Mouse (Mus musculus) spleen, postnatal 4 days (tissue): Measurements from ENCODE around the gene Cdkl4.
"Not testable (repeated sequence)": the region's sequence is repeated elsewhere in the genome, so short reads cannot be mapped to it uniquely, and the experiment has no call there.

Experiments
- DNase-seq, 2 experiments: peaks; one replicate each; pipeline ENCODE4 v3.0.0; 2022; ENCODE audit warnings: low spot score in 2 of 2

Gene Cdkl4

DNA sequence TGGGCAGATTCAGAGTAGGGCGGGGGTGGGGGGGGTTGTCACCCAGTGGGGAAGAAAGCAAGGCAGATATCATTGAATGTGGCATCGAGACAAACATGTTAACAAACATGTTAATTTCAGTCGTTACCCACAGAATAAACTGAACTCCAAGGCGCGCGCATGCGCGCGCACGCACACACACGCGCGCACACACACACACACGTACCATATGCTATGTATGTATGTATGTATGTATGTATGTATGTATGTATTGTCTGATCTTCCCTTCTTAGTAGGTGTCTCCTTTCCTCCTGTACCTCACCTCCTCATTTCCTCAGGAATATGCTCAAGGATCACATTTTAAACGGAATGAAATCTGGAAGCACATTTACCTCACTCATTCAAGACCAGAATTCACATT lies at the start of gene Cdkl4:
Cdkl4 (minus strand) TSS at position 175 of the 400 bp plus-strand sequence.
- DNase-seq, result no peak

DNA sequence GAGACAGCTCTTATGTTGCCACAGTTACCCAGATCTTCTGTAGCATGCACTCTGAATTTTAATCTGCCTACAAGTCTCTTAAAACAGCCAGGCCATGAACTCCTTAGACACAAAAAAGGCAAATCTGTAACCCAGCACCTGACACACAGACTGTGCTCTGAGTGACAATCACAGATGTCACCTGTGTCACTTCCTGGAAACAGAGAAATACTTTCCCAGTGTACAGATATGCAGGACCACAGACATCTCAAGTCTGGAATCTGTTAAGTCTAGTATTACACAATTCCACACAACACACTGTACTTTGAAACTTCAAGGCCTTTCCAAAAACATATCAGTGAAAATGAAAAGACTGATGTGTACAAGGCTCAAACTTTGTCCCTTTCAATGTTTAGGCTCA lies 47.4 kb upstream of the Cdkl4 start:
- no peak for DNase-seq

DNA sequence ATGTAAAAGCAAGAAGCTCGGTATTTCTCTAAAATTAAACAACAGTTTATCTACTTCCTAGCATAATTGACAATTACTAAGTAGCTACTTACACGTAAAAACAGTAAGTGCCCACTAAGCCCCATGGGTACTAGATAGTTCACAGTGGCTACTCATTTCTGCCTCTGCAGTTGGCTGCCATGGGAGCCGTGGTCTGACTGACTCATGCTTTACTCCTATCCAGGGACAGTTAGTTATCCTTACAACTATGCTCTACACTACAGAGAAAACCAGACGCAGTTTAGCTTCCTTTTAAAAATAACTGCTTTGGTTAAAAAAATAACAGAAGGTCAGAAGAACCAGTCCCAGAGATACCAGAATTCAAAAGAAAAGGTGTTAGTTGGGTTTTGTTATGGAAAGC lies 44.1 kb upstream of the Cdkl4 start:
- DNase-seq, result no peak

DNA sequence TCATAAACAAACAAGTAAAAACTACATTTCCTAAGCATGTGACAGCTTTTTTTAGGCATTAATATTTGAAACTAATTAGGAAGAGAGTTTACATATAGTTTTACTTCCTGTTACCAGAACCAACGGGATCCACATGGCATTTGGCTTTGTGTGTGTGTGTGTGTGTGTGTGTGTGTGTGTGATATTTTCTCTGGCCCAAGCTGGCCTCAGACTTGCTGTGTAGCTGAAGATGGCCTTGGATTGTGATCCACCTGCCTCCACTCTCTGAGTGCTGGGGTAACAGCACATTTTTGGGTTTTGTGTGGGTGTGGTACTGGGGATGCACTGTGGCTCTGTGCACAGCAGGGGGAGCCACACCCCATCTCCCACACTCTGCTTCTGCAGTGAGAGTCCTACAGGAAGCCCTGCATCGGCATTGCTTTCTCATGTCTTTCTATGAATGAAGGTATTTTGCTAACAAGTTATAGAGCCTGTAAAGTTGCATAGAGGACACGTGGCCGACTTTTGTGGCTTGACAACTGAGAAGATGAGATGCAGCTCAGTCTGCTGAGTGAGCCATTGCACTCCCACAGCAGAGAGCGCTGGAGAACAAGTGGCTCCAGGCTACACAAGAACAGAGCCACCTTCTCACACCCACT lies 43.3 kb upstream of the Cdkl4 start:
- DNase-seq, result peak; percentile 38 to 77

DNA sequence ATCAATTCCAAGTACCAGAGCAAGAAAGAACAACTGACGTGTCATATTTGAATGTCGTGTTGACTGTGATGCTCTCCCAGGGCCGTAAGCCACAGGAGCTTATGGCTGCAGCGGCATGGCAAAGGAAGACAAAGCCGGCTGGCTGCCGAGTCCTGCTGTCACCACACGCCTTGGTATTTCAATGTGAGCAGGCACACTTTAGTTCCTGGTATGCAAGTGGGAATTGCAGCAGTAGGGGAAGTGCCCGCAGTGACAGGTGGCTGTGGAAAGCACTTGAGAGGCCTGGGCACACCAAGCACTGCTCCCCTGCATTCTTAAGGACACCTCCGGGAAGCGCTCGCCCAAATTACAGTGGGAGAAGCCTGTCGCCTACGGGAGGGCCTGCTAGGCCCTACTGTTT lies 41.9 kb upstream of the Cdkl4 start:
- no peak for DNase-seq

DNA sequence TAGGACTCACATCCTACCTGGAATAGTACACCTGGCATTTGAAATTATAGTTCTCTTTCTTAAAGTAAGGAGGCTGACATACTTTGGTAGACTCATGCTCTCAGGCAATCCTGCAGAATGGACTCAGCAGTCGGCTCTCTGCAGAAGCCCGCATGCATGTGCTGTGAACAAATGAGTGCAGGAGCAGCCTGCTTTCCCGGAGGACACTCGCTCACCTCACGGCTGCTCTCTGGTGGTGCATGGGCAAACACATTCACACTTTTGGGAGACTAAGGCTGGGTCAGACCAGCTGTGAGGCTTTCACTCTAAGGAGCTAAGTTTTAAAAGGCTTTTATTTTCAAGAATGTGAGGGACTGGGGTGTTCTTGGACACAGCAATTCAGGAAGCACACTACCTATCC lies 41.3 kb upstream of the Cdkl4 start:
- DNase-seq, result no peak

DNA sequence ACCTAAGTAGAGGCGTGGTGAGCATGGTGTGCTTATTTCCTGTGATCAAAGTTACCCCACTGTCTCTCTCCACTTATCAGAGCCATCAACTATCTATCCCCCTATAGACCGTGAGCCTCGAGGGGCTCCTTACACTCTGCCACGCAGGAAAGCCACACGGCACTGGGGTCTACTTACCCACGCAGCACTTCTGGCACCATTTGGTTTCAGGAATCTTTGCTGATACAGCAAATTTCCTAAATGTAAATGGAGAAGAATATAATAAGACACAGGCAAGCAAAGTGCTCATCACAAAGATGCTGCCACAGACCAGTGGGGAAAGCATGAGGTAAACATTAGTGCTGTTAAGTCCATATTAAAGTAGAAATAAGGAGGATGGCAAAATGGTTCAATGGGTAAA lies 26.2 kb upstream of the Cdkl4 start:
- DNase-seq, result no peak

DNA sequence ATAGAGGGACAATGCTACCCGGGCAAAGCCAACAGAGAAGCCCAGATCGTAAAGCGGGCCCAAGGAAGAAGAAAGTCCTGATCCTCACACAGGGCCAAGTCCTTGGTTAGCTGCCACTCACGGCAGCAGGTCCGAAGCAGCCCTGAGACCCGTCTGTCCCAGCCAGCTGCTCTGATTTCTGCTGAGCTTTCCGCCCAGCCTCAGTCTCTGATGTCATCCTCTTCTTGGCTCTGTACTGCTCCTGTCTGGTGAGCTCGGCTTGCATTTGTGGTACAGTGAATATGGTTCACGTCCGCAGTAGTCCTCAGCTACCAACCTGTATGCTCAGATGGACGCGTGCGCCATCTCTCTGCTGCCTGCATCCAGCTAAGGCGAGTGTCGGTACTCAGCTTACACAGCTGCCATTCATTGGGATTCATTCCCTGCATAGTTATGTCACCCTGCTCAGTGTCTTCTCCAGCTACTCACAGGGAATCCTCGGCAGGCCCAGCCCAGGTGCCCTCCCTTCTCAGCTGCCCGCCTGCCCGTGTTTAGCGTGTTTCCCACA lies 25.5 kb upstream of the Cdkl4 start:
- peak in 1 of 2 experiments; percentile 57 for DNase-seq

DNA sequence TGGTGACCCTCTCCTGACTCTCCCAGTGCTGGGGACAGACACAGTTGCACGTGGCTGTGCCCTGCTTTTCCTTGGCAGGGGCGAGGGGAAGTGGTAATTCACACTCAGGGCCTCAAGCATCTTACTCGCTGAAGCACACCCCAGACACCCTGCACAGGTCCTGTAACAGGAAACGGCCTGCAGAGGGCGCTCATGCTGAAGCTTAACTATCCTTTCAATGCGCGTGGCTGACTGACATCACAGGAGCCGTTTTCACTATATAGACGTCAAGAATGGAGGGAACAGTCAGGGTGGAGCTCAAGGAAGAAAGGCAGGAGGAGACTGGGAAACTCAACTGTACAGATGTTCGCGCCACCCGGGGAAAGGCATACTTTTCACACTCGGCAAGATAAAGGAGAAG lies 23.8 kb upstream of the Cdkl4 start:
- DNase-seq, result peak in 1 of 2 experiments; percentile 64

DNA sequence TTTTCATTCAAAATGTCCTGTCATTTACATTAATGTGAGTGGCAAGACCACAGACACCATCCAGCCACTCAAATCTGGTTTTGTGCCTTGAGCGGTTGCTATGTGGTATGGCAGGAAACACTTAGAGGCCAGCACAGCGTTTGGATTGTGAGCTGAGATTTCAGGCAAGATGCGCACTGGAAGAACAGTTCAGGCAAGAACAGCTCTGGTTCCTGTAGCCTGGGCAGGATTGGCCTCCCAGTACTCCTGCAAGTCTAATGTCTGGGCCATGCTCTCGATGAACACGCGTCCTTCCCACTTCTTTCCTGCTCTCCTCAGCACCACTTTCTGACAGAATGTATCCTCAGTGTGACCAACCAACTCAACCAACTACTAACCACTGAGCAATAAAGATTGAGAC lies 5.4 kb upstream of the Cdkl4 start:
- no peak for DNase-seq

DNA sequence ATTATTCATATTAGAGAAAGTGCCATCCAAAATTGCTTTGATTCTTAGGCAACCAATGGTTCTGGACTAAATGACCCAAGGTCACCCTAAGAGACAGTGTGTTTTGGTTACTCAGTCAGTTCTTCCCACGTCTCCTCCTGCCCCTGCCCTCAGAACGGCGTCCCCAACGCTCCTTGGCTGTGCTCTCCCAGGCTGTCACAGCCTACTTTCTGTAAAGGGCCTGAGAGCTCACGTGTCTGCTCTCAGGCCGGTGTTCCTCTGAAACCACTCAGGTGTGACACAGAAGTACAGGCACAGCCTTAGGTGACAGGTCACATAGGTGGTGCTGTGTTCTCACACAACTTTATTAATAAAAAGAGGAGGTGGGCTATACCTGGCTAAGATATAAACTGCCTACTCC lies 2.3 kb upstream of the Cdkl4 start:
- DNase-seq, result no peak

DNA sequence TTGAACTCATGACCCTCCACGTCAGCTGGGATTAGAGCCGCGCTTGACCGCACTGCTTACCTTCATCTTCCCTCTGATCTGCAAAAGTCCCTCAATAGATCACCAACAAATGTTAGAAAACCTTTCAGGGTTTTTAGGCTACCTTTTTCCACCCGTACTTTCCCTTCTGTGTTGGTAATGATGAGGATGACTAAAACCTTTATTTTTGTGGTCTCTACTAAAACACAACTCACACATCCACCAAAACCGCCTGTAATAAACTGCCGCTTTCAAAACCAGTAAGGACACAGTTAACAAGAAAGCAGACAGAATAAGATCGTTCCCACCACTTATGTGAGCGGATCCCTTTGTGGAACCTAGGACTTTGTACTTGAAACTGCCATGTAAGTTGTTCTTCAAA lies 1.5 kb upstream of the Cdkl4 start:
- DNase-seq, result no peak

DNA sequence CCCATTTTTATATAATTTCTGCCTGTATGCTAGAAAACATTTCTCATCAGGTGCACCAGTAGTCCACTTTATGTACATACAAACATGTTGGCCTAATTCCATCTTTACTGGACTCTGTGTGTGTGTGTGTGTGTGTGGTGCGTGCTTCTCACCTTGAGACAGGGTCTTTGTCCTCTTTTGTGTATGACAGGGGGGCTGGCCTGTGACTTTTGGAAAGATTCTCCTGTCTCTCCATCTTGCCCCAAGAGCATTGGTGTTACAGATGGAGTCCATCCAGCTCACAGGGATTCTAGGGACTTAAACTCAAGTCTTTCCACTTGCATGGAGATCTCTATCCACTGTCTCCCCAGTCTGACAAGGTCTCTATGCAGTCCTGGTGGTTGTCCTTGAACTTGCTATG lies 428 bp upstream of the Cdkl4 start:
- no peak for DNase-seq

DNA sequence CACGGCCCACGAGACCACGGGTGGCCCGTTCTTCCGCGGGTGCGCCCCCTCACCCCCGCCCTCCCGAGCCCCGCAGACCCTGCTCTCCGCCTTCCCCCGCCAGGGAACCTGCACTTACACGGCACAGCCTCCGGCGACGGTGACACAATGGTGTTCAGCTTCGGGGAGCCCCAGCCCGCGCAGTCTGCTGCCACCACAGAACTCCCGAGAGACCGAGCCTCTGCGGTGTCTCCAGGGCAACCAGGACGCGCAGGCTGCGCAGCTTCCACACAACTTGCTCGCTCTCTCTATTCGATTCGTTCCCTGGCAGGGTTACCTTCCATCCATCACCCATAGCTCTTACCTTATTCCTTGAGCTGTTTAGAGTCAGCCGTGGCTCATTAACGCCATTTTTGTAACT lies 399 bp downstream of the Cdkl4 start:
- DNase-seq, result peak; percentile 65 to 79

DNA sequence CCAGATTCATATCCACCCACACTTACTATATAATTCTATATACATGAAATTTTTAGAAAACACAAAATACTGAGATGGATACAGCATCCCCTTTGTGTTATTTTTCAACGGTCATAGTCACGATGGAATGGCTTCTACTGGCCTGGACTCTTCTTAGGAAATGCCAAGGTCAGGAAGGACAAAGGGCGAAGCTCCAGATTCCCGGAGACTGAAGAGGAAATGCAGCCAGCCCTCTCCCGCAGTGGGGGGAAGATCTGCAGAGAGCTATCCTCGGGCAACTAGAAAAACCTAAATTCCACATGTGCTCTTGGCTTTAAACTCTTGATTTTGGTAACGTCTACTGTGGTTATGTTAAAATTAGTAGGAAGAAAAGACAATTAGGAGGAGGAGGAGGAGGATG lies 2.6 kb downstream of the Cdkl4 start:
- no peak for DNase-seq

DNA sequence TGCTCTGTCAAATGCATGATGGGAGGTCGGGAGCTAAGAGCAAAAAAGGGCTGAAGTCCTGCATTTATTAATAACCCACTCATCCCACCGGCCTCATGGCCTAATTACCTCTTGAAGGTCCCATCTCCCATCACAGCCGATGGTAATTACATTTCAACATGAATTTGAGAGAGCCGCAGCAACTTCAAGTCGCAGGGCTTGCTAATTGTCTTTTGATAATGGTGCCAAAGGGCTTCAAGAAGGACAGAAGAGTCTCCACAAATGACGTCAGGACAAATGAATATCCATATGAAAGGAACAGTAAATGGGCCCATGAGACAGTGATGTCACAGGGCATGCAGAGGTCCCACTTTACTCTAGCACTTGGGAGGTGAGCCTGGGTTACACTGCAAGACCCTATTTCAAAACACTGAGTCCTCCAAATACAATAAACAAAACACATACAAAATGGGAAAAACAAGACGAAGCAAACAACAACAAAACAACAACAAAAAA lies 3.1 kb downstream of the Cdkl4 start:
- no peak for DNase-seq

DNA sequence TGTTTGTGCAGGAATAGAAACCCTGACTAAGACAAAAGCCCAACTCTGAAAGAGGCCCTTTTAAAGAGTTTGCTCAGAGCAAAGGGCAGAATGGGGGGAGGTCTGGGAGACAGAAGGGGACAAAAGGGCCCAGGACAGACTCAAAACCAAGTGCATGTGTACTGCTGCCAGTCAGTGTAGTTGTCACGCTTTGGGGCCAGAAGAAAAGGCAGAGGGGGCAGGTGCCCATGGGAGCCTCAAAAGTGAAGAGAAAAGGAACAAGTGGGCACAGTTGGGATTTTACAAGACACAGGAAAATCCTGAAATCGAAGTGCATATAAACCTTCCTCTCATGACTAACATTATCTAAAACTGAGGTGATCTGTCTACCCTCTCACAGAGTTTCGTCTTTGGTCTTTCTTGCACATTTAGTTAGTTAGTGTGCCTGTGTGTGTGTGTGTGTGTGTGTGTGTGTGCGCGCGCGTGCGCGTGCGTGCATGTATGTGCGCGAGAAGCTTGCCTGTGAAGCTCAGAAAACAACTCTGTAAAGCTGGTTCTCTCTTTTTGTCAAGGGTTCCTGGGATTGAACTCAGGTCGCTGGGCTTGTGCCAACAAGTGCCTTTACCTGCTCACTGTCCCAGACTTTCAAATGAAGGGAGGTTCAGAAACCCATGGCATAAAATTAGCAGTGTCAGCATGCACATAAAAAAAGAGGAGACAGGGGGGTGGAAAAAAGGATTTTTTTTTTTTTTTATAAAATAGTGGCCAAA lies 5.3 kb downstream of the Cdkl4 start:
- no peak for DNase-seq

DNA sequence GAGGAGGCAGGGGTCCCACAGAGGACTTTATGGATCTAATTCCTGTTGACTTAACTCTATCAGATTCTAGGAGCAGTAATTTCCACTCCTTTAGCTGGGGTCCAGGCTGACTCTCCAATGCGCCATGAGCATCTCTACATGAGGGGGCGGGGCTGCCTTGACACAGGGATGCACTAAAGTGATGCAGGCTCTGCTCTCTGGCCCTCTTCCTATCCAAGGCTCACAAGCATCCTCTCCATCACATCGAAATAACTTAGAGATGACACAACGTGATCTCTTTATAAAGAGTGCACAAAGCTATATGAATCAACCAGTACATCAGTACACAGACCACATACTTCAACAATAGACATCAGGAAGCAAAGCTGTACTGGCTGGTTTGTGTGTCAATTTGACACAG lies 6.2 kb downstream of the Cdkl4 start:
- no peak for DNase-seq

DNA sequence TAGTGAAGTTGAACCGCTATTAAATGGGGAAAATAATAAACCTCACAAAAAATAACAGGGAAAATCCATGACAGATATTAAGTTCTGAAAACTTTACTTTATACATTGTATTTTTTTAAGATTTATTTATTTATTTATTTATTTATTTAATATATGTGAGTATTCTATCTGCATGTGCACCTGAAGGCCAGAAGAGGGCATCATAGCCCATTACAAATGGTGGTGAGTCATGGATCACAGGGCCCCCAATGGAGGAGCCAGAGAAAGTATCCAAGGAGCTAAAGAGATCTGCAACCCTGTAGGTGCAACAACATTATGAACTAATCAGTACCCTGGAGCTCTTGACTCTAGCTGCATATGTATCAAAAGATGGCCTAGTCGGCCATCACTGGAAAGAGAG lies 7.9 kb downstream of the Cdkl4 start:
- DNase-seq, result not testable (repeated sequence)

DNA sequence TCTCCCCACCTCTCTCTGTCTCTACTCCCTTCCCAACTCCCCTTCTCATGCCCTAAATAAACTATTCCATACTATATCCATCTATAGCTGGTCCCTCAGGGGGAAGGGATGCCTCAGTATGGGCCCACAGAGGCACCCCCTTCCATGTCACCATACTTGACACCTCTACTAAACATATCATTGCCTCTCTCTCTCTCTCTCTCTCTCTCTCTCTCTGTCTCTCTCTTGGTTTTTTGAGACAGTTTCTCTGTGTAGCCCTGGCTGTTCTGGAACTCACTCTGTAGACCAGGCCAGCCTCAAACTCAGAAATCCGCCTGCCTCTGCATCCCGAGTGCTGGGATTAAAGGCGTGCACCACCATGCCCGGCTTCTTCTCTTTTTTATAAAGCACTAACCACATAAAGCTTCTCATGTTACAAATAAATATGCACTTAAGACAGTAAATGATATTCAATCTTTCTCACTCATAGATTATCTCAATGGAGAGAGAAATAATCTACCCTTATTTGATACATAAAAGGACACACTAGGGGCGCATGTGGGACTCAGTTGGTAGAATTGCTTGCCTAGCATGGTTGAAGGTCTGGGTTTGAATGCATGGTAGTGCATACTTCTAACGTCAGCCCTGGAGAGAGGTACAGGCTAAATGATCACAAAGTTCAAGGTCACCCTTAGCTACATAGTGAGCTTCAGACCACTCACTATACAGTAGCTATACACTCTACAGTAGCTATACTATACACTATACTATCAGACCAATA lies 8.6 kb downstream of the Cdkl4 start:
- DNase-seq, result no peak

DNA sequence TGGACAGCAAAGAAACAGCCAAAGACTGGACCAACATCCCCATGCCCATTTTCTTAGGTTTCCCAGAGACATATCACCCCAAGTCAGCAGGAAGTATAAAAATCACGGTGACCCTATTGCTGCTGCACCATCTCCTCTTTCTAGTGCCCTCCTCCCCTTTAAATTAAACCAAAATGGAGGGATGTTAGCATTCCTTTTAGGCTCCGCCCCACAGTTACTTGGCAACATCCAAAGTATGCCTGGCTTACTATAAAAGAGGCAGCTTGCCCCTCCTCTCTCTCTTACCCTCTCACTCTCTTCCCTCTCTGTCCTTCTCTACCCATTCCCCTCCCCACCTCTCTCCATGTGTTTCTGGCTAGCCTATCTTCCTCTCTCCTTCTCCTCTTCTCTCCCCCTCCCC lies 9.2 kb downstream of the Cdkl4 start:
- no peak for DNase-seq

DNA sequence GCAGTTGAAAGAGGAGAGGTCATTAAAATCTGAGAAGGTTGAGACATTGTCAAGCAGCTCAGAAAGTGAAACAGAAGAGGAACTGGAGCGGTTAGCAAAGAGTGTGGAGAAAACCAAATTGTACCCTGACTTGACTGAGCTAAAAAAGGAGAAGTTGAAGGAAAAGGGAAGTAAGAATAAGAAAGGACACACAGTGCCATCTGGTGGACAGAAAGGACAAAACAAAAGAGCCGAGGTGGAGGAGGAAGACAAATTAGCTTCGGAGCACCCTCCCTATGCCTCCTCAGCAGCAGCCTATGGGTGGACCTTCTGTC lies 13.0 kb downstream of the Cdkl4 start:
- DNase-seq, result peak; percentile 47 to 72
